Mouse (Mus musculus) MEL (cell line): ENCODE measurements at regions not wholly inside any gene's neighbourhood (a gene's known extent, or its start where the extent isn't known, plus 50 kb on each side); places are given as distances from the start of the nearest gene placed in this dataset.

Experiments
- DNase-seq: peaks from one replicate; pipeline ENCODE4 v3.0.0; 2011; ENCODE audit warnings: low read depth, low spot score
- H3K27ac ChIP-seq: 2 replicates; pipeline ENCODE4 v1.5.1; 2012; ENCODE audit warnings: low read depth, mild to moderate bottlenecking, control low read depth, low read length, moderate library complexity; ENCODE audit not compliant: control insufficient read depth
- H3K27me3 ChIP-seq, 2 experiments: fragments of 150-350 bp in 1 of 2; sonication (generic) in 1 of 2; 2 replicates each; pipeline ENCODE4 v1.6.1; 2012; ENCODE audit warnings: low read length in 2 of 2, mild to moderate bottlenecking in 2 of 2, improper control_type of control experiment in 1 of 2, moderate library complexity in 1 of 2; ENCODE audit not compliant: insufficient read depth in 2 of 2, control insufficient read depth in 1 of 2
- H3K36me3 ChIP-seq, 2 experiments: 2 replicates each; pipeline ENCODE4 v1.6.1; 2012 to 2014; ENCODE audit warnings: low read length in 2 of 2, improper control_type of control experiment in 1 of 2, inconsistent platforms in 1 of 2, mild to moderate bottlenecking in 1 of 2; ENCODE audit not compliant: insufficient read depth in 2 of 2, control insufficient read depth in 1 of 2
- H3K4me1 ChIP-seq, 2 experiments: fragments of 150-350 bp in 1 of 2; sonication (generic) in 1 of 2; 2 replicates each; pipeline ENCODE4 v1.6.1; 2012; ENCODE audit warnings: low read length in 2 of 2, improper control_type of control experiment in 1 of 2, mild to moderate bottlenecking in 1 of 2; ENCODE audit not compliant: insufficient read depth in 2 of 2, control insufficient read depth in 1 of 2
- H3K4me3 ChIP-seq, 2 experiments: fragments of 150-350 bp in 1 of 2; sonication (generic) in 1 of 2; 2 replicates each; pipeline ENCODE4 v1.5.1; 2012; ENCODE audit warnings: low read depth in 2 of 2, low read length in 2 of 2, mild to moderate bottlenecking in 2 of 2, moderate library complexity in 2 of 2, control low read depth in 1 of 2, improper control_type of control experiment in 1 of 2; ENCODE audit not compliant: control insufficient read depth in 1 of 2, insufficient read depth in 1 of 2
- H3K79me2 ChIP-seq: 2 replicates; pipeline ENCODE4 v1.6.1; 2012; ENCODE audit warnings: mild to moderate bottlenecking, low read length, moderate library complexity; ENCODE audit not compliant: control insufficient read depth, poor library complexity, insufficient read depth
- H3K9ac ChIP-seq: 2 replicates; pipeline ENCODE4 v1.6.1; 2012; ENCODE audit warnings: low read depth, mild to moderate bottlenecking, control low read depth, low read length, moderate library complexity; ENCODE audit not compliant: control insufficient read depth, poor library complexity, severe bottlenecking
- H3K9me3 ChIP-seq: fragments of 150-350 bp; sonication (generic); replicated peaks from 2 replicates; pipeline ENCODE4 v1.6.1; 2012; ENCODE audit warnings: mild to moderate bottlenecking, low read length, improper control_type of control experiment, moderate library complexity; ENCODE audit not compliant: insufficient read depth
- CTCF ChIP-seq, 3 experiments: IDR thresholded peaks in 2 of 3; conservative IDR thresholded peaks in 1 of 3; 2 replicates each; pipeline ENCODE4 v1.5.1; 2011 to 2012; ENCODE audit warnings: low read length in 3 of 3, low read depth in 2 of 3, mild to moderate bottlenecking in 2 of 3, improper control_type of control experiment in 1 of 3, inconsistent platforms in 1 of 3, mixed read lengths in 1 of 3, moderate library complexity in 1 of 3; ENCODE audit not compliant: control insufficient read depth in 1 of 3, insufficient read depth in 1 of 3, poor library complexity in 1 of 3, severe bottlenecking in 1 of 3
- E2F4 ChIP-seq: IDR thresholded peaks from 2 replicates; pipeline ENCODE4 v1.6.1; 2011; ENCODE audit warnings: low read depth, low read length, improper control_type of control experiment, borderline replicate concordance
- EP300 ChIP-seq, 2 experiments: IDR thresholded peaks; 2 replicates each; pipeline ENCODE4 v1.6.1; 2011; ENCODE audit warnings: improper control_type of control experiment in 2 of 2, low read length in 2 of 2, low read depth in 1 of 2, mild to moderate bottlenecking in 1 of 2
- GABPA ChIP-seq: IDR thresholded peaks from 2 replicates; pipeline ENCODE4 v1.6.1; 2012; ENCODE audit warnings: low read depth, mild to moderate bottlenecking, inconsistent platforms, low read length, improper control_type of control experiment, moderate library complexity
- HCFC1 ChIP-seq: IDR thresholded peaks from 2 replicates; pipeline ENCODE4 v1.6.1; 2012; ENCODE audit warnings: low read depth, mild to moderate bottlenecking, inconsistent platforms, low read length, improper control_type of control experiment, moderate library complexity
- KAT2A ChIP-seq: conservative IDR thresholded peaks from 2 replicates; pipeline ENCODE4 v1.6.1; 2012; ENCODE audit warnings: low read depth, low read length, improper control_type of control experiment, inconsistent platforms
- MAZ ChIP-seq: IDR thresholded peaks from 2 replicates; pipeline ENCODE4 v1.6.1; 2012; ENCODE audit warnings: low read depth, mild to moderate bottlenecking, inconsistent platforms, low read length, improper control_type of control experiment
- MYB ChIP-seq: IDR thresholded peaks from 2 replicates; pipeline ENCODE4 v1.6.1; 2011; ENCODE audit warnings: mild to moderate bottlenecking, low read depth, low read length, improper control_type of control experiment
- MYC ChIP-seq: IDR thresholded peaks from 2 replicates; pipeline ENCODE4 v1.6.1; 2011; ENCODE audit warnings: low read depth, mild to moderate bottlenecking, low read length, improper control_type of control experiment, moderate library complexity
- NELFE ChIP-seq: IDR thresholded peaks from 2 replicates; pipeline ENCODE4 v1.6.1; 2011; ENCODE audit warnings: low read depth, low read length, improper control_type of control experiment
- POLR2AphosphoS5 ChIP-seq: IDR thresholded peaks from 2 replicates; pipeline ENCODE4 v1.6.1; 2012; ENCODE audit warnings: low read depth, borderline replicate concordance, mild to moderate bottlenecking, inconsistent platforms, low read length, moderate library complexity, mixed read lengths
- RAD21 ChIP-seq: IDR thresholded peaks from 2 replicates; pipeline ENCODE4 v1.6.1; 2011; ENCODE audit warnings: mild to moderate bottlenecking, low read depth, low read length, improper control_type of control experiment
- SIN3A ChIP-seq: IDR thresholded peaks from 2 replicates; pipeline ENCODE4 v1.6.1; 2012; ENCODE audit warnings: low read length, improper control_type of control experiment, inconsistent platforms
- USF1 ChIP-seq: IDR thresholded peaks from 2 replicates; pipeline ENCODE4 v1.6.1; 2014; ENCODE audit warnings: low read depth, mild to moderate bottlenecking, inconsistent platforms, low read length, improper control_type of control experiment, moderate library complexity
- ZC3H11A ChIP-seq: IDR thresholded peaks from 2 replicates; pipeline ENCODE4 v1.6.1; 2012; ENCODE audit warnings: low read depth, mild to moderate bottlenecking, inconsistent platforms, low read length, improper control_type of control experiment
- ZKSCAN1 ChIP-seq: IDR thresholded peaks from 2 replicates; pipeline ENCODE4 v1.6.1; 2012; ENCODE audit warnings: low read depth, mild to moderate bottlenecking, inconsistent platforms, low read length, improper control_type of control experiment, moderate library complexity
- ZNF384 ChIP-seq: IDR thresholded peaks from 2 replicates; pipeline ENCODE4 v1.6.1; 2012; ENCODE audit warnings: low read depth, mild to moderate bottlenecking, inconsistent platforms, low read length, improper control_type of control experiment

DNA sequence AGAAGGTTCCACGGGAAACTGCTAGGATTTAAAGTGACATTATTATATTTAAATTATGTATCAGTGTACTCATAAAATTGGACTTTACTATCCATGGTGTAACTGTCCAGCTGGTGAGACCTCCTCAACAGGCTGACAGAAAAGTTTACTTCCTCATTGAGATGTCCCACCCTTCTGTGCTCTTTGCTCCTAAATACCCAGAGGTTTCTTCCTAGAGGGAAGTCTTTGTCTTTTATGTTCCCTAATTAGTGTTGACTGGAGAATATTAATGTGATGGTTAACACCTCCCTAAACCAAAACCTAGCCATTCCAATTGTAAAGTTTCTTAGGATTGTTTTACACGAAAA is 76.9 kb upstream of the A530016L24Rik start:
- Histone ChIP-seq H3K4me1 (no peaks in the 10 kb centered on the region), H3K27ac (no peak overlapping the region), H3K79me2 (no peaks in the 10 kb centered on the region), H3K9ac (no peak overlapping the region), H3K9me3 (no peaks in the 10 kb centered on the region), H3K4me3 (no peak overlapping the region), H3K36me3 (no peaks in the 10 kb centered on the region), H3K27me3 (no peaks in the 10 kb centered on the region)
- TF ChIP-seq MYC (no peak), ZKSCAN1 (no peak), NELFE (no peak), USF1 (no peak), SIN3A (no peak), E2F4 (no peak), KAT2A (no peak), CTCF (IDR thresholded peaks at IDR 0.05 in 2 of 3, conservative IDR thresholded peaks at IDR 0.05 in 1 of 3; ENCODE audit: control insufficient read depth in 1 of 3, insufficient read depth in 1 of 3, low read depth in 2 of 3, low read length in 3 of 3, poor library complexity in 1 of 3, severe bottlenecking in 1 of 3) (no peak), ZNF384 (no peak)
- no peak for DNase-seq

GRCm38 (mm10) chr12:112415926-112416473 is 73.2 kb upstream of the A530016L24Rik start:
- Histone ChIP-seq H3K79me2 (no peaks in the 10 kb centered on the region), H3K4me1 (no peaks in the 10 kb centered on the region), H3K27me3 (no peaks in the 10 kb centered on the region; a peak in 1 of 4 replicates), H3K9ac (no peak overlapping the region), H3K4me3 (no peak overlapping the region), H3K9me3 (no peaks in the 10 kb centered on the region), H3K36me3 (no peaks in the 10 kb centered on the region), H3K27ac (no peak overlapping the region)
- no peak for TF ChIP-seq GABPA
- TF ChIP-seq ZC3H11A: no peak
- TF ChIP-seq RAD21: no peak
- TF ChIP-seq USF1: no peak
- no peak for TF ChIP-seq POLR2AphosphoS5
- TF ChIP-seq MYB: no peak
- no peak for TF ChIP-seq MAZ
- no peak for TF ChIP-seq EP300 (IDR thresholded peaks at IDR 0.05; ENCODE audit: low read depth in 1 of 2, low read length in 2 of 2)
- TF ChIP-seq MYC: no peak
- TF ChIP-seq HCFC1: no peak
- no peak for DNase-seq
